Mouse (Mus musculus) frontal cortex, postnatal 25 days (tissue): ENCODE results near the gene Rin3.
A peak's percentile ranks its signal among the peaks of the same experiment; 100 is the strongest.

Experiments used
- DNase-seq, 2 experiments: peaks; one replicate each; pipeline ENCODE4 v3.0.0; 2022; ENCODE audit warnings: low spot score in 2 of 2

Rin3 gene

DNA sequence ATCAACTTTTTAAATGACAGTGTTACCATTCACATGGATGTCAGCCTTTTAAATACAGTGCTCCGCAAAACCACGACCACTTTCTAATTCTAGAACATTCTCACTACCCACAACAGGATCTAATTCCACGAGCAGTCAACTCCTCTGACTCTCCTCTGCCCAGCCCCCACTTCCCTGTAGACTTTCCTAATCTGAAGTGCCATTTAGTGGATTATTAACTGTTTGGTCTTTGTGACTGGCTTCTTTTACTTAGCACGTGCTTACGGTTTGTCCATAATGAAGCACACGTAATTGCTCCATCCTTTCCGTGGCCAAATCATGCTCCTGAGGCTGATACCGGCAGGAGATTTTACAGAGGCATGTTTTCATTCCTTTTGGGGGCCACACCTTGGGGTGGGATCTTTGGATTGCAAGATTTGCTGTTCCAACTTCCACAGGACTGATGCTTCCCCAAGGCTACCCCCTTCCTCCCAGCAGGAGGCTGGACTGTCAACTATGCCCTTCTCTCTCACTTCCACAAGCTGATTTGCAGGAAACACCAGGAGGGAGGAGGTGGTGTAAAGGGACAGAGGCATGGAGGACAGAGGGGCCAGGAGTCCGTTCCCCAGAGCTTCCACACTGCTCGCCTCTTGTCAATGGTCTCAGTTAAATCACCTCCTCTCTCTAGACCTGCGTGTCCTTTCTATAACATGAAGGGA is 139.9 kb downstream of the Rin3 start:
- no peak for DNase-seq

GRCm38 (mm10) chr12:102423625-102424024 is 140.8 kb downstream of the Rin3 start:
- DNase-seq = no peak

- DNase-seq = no peak
These were observed 141.6 kb downstream of the Rin3 start for GRCm38 (mm10) chr12:102424456-102424855.

DNA sequence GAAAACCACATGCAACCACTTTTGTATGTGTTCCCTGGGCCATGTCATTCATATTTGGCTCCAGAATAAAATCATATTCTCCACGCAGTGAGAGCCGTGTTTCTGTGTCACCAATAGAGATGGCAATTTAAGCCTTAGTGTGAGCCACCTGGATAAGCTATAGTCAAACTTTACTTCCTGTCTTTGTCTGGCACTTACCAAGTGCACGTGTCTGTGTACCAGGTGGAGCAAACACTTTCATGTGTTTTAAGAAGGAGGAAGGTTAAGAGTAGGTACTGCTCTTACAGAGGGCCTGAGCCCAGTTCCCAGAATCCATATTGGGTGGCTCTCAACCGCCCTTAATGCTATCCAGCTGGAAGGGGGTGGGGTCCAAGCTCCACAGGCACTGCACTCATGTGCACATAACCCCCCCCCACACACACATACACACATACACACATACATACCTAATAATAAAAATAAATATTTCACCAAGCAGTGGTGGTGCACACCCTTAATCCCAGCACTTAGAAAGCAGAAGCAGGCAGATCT is 142.3 kb downstream of the Rin3 start:
- no peak for DNase-seq

- DNase-seq = no peak
These were observed 143.4 kb downstream of the Rin3 start for GRCm38 (mm10) chr12:102426285-102426684.

DNA sequence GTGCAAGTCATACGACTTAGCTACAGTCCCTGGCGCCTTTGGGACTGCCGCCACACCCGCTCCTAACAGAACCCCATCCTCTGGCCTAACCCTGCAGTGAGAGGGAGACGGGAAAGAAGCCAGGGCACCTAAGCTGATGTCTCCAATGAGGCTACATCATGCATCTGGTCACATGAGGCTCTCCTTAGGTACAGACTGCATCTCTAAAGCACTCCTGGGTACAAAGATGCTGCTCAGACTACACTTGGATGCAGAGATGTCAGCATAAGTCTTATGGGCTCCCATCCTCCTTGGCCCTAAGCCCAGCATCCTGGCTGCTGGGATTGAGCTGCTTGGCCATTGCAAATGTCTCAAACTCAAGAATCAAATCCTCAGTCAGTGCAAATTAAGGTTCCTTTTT is 146.8 kb downstream of the Rin3 start:
- no peak for DNase-seq

- DNase-seq = no peak
These were observed 147.4 kb downstream of the Rin3 start for GRCm38 (mm10) chr12:102430228-102430627.

DNA sequence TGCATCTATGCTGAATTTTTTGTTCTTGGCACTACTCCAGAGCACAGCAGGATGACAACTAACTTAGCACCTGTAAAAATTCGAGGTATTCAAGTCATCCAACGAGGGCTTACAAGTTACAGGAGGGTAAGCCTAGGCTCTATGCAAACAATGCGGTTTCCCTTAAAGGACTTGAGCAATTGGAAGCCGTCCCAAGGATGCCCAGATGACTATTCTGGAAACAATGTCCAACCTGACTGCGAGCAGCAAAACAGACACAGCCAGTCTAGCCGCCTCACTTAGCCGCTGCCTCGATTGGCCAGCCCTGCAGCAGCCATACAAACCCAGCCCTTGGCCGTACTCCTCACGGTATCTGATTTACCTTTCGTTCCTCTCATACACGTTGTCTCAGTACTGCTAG is 149.4 kb downstream of the Rin3 start:
- DNase-seq = no peak

GRCm38 (mm10) chr12:102434107-102434506 is 151.3 kb downstream of the Rin3 start:
- no peak for DNase-seq

GRCm38 (mm10) chr12:102436939-102437526 is 154.2 kb downstream of the Rin3 start:
- DNase-seq = no peak

GRCm38 (mm10) chr12:102437952-102438351 is 155.1 kb downstream of the Rin3 start:
- no peak for DNase-seq

GRCm38 (mm10) chr12:102438983-102439631 is 156.3 kb downstream of the Rin3 start:
- no peak for DNase-seq

- peak; percentile 98 for DNase-seq
These were observed 156.8 kb downstream of the Rin3 start, which contains the start of gene Lgmn for GRCm38 (mm10) chr12:102439632-102440023. Gene Lgmn, minus strand, starts transcription at chr12:102439813.
